Mouse (Mus musculus): ENCODE results near the gene Ankrd66.

- TF ChIP-seq CTCF (IDR thresholded peaks at IDR 0.05; ENCODE audit: low read depth) (no peak), EP300 (optimal IDR thresholded peaks at IDR 0.05) (no peak)
These were observed 30.2 kb upstream of the Ankrd66 start for GRCm38 (mm10) chr17:43573624-43574073.
